Mouse (Mus musculus): ENCODE measurements at regions not wholly inside any gene's neighbourhood (a gene's known extent, or its start where the extent isn't known, plus 50 kb on each side); places are given as distances from the start of the nearest gene placed in this dataset.
"Not testable (repeated sequence)": the region's sequence is repeated elsewhere in the genome, so short reads cannot be mapped to it uniquely, and the experiment has no call there.

GRCm38 (mm10) chr4:4335216-4335615 is 257.9 kb upstream of the Sdr16c6 start:
- in situ Hi-C loops (cut with MboI, MseI) = no loop called here

DNA sequence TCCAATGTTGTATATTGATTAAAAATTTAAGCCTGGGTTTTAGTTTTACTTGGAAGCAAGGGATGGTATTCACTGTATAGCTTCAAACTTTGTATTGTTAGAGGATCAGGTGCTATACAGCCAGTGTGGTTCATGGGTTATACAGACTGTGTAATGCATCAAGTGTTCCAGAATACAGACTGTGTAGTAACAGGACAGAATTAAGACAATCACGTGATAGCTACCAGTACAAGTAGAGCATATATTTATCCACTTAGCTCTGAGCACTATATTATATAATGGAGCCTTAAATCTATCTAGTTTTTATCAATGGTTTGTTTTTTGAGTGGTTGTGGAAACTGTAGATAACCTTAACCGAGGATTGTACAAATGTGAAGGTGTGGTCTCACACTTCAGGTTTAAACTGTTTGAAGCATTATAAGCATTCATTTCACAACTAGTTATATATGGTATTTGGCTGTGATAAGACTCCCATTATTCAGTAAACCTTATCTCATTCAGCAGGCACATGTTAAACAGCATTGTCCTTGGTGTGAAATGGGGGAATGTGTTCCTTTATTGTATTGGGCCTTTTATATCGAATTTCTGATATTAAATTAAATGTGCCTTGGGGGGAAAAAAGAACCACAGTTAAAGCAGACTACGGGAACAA is 256.3 kb upstream of the Sdr16c6 start:
- in situ Hi-C loops (cut with MboI, MseI) = no loop called here

GRCm38 (mm10) chr4:4331105-4331504 is 253.8 kb upstream of the Sdr16c6 start:
- in situ Hi-C loops (cut with MboI, MseI) = no loop called here

- in situ Hi-C loops (cut with MboI, MseI) = no loop called here
Observed at GRCm38 (mm10) chr4:4315651-4316411, 238.5 kb upstream of the Sdr16c6 start.

DNA sequence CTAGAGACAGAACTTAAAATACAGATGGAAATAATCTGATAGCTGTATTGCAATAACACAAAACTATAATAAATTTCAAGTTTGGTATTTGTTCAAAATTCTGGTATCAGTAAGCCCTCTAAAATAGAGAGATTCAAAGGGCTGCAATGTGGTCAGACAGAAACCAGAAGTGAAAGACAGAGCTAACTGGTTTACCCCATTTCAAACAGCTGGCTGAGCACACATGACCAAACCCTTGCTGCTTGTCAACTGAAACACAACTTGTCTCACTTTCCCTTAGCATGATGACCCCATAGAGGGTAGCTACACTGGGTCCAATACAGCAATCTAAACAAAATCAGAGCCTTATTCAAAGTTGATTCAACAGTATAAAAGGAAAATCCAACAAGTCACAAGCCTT is 234.2 kb upstream of the Sdr16c6 start:
- in situ Hi-C loops (cut with MboI, MseI) = no loop called here

DNA sequence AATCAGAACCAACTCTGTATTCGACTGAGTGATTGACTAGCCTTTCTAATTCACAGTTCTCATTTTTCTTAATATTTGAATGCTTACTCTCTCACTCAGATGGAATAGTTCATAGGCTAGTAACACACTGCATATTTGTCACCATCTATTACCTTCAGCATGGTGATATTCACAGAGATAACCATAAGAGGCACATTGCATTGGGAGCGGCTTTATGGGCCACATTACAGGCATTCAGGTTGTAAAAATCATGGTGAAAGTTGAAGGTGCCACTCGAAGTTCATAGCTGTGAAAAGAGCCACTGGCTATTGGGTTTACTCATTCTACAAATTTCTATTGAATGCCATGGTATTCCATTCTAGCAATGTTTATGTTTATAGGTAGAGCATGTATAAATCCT is 229.6 kb upstream of the Sdr16c6 start:
- in situ Hi-C loops (cut with MboI, MseI) = no loop called here

GRCm38 (mm10) chr4:4305740-4306249 is 228.5 kb upstream of the Sdr16c6 start:
- in situ Hi-C loops (cut with MboI, MseI) = no loop called here

DNA sequence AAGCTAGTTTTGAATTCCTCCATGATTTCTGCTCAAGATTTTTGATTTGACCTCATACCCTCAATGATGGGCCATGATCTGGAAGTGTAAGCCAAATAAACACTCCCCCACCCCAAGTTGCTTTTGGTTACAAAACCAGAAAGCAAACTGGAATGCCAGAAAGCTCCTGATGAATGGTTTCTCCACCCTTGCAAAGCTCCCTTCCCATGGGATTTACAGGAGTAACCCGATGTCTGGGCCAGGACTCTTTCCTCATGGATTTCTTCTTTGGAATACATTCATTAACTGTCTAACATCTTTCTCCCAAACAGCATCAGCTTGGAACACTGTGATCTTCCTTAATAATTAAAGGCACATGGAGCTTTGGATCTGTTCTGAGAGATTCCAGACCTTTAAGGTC is 227.3 kb upstream of the Sdr16c6 start:
- in situ Hi-C loops (cut with MboI, MseI) = no loop called here

DNA sequence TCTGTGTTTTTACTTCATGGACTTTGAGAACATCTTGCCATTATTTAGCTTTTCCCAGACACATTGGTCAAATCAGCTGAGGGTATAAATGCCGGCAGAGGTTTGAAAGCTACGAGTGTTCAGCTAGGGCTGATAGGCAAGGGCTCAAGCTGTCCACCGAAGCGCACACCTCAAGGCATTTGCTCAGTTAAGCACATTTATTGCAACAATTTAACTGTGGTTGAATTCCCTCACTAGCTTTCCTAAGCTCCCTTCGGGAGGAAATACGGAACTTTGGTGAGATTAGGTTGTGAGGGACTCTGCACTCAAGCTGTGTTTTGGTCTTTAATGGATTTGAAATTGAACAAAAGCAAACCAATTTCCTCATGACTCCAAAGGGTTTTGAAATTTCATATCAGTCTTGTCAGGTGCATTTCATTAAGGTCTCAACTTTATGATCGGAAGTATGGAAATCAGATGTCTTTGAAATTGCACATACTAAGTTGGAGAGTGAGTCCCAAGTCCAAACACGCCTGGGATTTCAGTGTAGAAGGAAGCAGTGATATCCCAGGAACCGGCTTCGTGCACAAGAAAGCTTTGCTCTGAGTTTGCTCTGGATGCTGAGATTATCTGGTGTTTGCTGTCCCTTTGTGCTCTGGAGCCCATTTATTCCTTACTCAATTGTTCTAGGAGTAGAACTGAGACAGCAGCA is 223.0 kb upstream of the Sdr16c6 start:
- in situ Hi-C loops (cut with MboI, MseI) = no loop called here

GRCm38 (mm10) chr4:4299631-4300030 is 222.3 kb upstream of the Sdr16c6 start:
- in situ Hi-C loops (cut with MboI, MseI) = no loop called here

- in situ Hi-C loops (cut with MboI, MseI) = no loop called here
Observed at GRCm38 (mm10) chr4:4249601-4250000, 172.3 kb upstream of the Sdr16c6 start.

GRCm38 (mm10) chr4:4247669-4248068 is 170.3 kb upstream of the Sdr16c6 start:
- in situ Hi-C loops (cut with MboI, MseI) = no loop called here

DNA sequence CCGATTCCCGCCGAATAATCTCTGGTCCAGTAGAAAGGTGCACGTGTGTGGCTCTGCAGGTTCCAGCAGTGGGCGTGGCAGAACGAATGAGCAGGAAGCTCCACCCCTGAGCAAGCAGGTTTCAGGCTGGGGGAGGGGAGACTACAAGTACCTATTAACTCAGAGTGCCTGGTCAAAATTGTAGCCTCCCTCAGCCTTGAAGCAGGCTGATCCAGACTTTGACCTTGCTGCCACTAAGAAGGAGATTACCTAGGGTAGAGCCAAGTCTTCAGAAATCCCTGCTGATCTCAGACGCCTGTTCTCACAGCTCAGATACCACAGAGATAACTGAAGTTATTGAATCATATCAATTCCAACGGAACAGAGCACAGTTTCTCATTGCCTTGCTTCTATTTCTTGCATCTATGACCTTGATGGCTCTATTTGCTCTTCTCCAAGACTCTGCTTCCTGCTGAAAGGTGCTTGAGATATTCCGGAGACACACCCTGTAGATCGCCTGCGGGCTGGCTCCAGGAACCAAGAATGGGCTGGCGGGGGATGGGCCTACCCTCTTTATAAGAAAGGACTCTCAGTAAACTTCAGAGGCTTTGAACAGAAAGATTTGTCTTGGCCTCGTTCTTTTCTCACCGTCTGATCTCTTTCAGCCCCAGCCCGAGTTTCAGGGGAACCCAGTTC is 165.1 kb upstream of the Sdr16c6 start:
- in situ Hi-C loops (cut with MboI, MseI) = not testable (repeated sequence)

- in situ Hi-C loops (cut with MboI, MseI) = no loop called here
Observed at GRCm38 (mm10) chr4:4226209-4226608, 148.9 kb upstream of the Sdr16c6 start.

- in situ Hi-C loops (cut with MboI, MseI) = no loop called here
Observed at GRCm38 (mm10) chr4:4219701-4220100, 142.4 kb upstream of the Sdr16c6 start.

DNA sequence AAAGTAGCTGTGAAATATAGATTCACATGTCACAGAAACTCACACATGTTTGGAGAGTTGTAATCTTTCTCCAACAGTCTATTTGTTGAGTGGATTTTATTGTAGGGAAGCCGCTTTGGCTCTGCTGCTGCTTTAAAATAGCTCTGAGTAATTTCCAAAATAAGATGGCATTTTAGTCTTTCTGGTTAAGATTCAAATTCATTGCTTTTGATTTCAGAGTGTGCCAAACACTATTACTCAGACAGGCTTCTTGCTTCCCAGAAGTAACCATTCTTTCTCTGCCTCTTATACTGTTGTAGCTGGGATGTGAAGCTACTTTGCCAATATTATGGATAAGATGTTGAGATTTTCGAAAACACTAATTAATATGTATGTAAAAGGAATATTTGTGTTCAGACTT is 134.6 kb upstream of the Sdr16c6 start:
- in situ Hi-C loops (cut with MboI, MseI) = no loop called here

GRCm38 (mm10) chr4:4205158-4205557 is 127.8 kb upstream of the Sdr16c6 start:
- in situ Hi-C loops (cut with MboI, MseI) = no loop called here

DNA sequence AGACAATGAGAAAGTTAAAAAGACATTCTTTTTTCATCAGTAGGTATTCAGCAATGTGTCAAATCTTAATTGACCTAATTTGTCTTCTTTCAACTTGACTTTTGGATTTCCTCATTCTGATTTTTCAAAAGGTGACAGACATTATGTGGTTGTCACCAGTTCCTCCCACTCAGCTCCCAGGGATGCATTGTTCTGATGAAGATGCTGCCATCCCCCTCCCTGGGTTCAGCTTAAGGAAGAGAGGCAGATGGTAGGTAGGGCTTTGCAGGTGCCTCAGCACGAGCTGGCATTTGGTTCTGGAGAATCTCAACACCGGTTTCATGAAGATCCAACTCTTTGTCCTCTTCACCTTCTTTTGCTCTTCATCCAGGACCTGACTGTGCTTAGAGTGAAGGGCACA is 122.0 kb upstream of the Sdr16c6 start:
- in situ Hi-C loops (cut with MboI, MseI) = no loop called here

DNA sequence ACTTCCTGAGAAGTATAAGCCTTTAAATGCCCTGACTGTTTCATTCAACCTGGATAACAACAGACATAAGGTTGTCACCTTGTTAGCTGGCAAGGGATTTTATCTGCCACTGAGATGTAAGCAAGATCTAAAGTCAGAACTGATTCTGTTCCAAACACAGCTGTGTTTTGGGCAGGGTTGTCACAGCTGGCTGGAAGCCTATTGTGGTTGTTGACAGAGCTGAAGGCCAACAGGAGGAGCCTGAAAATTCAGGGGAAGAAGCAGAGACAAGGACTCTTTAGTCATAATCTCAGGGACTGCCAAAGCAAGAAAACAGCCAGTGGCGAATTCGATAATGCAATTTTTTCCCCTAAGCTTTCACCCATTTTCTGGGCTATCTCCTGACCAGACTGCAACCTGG is 118.5 kb upstream of the Sdr16c6 start:
- in situ Hi-C loops (cut with MboI, MseI) = no loop called here

- in situ Hi-C loops (cut with MboI, MseI) = no loop called here
Observed at GRCm38 (mm10) chr4:4195250-4195649, 117.9 kb upstream of the Sdr16c6 start.

All from T-helper 2 cell (primary cell).